Mouse (Mus musculus) c-Kit-negative CD71-positive TER-119-positive erythroid progenitor cells, embryonic 14.5 days (primary cell): ENCODE data around the gene S100a7a.

Experiments
- DNase-seq: peaks from one replicate; pipeline ENCODE4 v3.0.0-alpha.2; 2013; ENCODE audit warnings: low read depth, low spot score

S100a7a gene

DNA sequence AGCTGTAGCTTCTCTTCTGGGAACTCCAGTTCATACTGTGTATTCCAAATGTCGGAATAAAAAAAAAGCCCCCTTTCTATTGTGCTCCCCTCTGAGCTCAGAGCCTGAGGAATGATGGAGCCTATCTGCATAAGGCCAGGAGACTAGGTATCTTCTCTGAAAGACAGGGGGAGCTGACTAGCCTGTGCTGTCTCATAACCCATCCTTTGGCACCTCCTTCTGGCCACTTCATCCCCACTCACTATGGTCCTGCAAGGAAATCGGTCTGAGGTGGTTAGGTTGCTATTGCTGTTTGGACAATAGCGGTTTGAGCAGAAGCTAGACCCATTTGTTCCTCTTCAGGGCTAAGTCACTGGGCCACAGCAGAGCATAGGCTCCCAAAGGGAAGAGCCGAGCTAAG lies 26.0 kb upstream of the S100a7a start:
- DNase-seq: no peak

DNA sequence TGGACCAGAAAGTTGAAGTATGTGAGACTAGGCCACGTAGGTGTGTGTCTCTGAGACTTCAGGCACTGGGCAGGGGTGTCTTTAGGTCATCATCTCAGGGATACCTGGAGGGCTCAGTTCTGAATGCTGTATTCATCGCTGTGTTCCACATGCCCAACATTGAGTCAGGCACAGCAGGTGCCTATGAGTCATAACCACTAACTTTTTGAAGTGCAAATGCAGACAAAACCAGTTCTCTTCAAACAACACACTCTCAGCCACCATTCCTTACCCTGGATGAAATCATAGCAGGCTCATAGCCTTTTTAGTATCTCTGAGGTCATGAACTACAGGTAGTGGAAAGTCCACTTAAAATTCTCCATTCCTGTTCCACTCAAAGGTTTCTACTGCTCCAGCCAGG lies 24.5 kb upstream of the S100a7a start:
- no peak for DNase-seq

GRCm38 (mm10) chr3:90631984-90632383 lies 21.8 kb upstream of the S100a7a start:
- DNase-seq: no peak

DNA sequence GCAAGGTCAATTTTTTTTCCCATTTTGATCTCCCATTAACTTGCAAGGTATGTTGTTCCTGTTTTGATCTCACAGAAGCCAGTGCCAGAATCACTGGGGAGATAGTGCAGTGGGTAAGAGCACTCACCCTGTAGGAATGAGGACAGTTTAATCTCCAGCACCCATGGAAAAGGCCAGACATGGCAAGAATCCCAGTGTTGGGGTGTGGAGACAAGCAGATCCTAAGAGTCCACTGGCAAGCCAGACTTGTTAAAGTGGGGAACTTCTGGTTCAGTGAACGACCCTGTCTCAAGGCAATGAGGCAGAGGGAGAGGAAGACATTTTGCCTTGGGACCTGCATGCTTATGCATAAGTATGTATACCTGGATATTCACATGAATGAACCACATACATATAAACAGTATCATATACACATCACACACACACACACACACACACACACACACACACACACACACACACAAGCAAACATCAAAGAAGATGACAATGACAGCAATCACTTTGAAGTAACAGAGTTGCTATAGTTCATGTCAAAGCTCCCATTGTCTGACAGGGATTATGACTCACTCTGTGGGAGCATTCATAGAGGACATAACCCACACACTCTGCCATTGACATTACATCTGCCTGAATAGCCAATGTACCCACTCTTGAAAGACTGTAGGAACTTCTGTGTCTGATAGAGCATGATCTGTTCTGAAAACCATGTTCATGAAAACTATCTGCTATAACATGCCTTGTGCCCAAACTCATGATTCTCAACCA lies 15.1 kb upstream of the S100a7a start:
- no peak for DNase-seq

DNA sequence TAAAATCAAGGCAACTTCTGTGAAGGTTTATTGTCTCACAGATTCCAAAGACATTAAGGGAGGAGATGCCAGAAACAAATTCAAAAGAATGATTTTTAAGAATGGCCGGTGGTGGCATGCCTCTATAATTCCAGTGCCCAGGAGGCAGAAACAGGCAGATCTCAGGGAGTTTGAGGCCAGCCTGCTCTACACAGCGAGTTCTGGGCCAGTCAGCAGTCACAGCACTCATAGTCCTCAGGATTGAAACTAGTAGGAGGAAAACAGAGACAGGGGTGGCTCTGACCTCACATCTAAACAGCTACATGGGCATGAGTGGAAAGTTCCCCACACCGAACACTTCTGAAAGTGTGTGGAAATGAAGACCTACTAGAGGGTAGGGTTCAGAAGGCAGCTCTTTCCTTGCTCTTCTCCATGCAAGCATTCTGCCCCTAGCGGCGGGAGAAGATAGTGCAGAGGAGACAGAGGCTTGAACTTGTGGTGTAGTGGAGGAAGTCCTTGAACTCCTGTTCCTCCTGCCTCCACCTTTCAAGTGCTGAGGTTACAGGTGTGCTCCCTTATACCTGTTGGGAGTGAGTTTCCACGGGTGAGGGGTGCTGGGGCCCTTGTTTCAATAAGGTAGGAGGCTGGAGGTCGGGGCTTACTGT lies 14.2 kb upstream of the S100a7a start:
- DNase-seq: peak; percentile 29

DNA sequence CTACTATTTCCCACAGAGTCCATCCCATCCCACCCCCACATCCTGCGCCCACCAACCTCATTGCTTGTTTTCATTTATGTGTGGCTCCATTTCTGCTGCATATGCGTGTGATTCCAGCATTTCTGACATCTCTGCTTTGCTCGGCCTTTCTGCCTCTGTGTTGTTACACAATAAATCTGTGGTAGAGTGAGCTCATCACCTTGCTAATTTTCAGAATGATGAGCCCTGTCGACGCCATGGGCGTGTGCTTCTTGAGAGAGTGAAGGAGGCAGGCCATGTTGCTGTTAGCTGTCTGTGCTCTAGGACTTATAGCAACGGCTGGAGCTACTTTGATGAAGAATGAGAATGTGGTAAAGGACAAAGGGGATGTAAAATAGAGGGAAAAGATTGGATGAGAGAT lies 12.8 kb upstream of the S100a7a start:
- no peak for DNase-seq

GRCm38 (mm10) chr3:90644220-90644619 lies 9.6 kb upstream of the S100a7a start:
- no peak for DNase-seq

GRCm38 (mm10) chr3:90647291-90647690 lies 6.5 kb upstream of the S100a7a start:
- no peak for DNase-seq

DNA sequence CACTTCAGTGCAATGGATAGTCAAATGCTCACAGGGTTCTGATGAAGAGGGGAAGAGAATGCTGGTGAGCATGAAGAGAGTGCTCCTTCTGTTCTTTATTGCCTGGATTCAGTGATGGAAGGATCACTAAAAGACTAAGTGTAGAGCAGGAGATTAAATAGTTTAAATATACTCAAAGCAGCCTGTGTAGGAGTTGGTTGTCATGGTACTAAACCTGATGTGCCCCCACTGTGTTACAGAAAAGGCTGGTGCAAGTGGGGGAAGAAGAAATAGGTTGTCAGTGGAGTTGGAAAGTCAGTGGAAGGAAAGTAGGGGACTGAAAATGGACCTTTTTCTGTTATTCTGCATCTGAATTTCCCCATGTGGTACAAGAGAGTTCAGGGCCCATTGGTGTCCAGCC lies 4.8 kb upstream of the S100a7a start:
- no peak for DNase-seq

GRCm38 (mm10) chr3:90649832-90650231 lies 4.0 kb upstream of the S100a7a start:
- no peak for DNase-seq

- no peak for DNase-seq
Measured at GRCm38 (mm10) chr3:90652878-90653508, 824 bp upstream of the S100a7a start.

GRCm38 (mm10) chr3:90657405-90657804 lies 3.6 kb downstream of the S100a7a start:
- no peak for DNase-seq

- DNase-seq: no peak
Measured at GRCm38 (mm10) chr3:90659364-90660044, 5.7 kb downstream of the S100a7a start.

GRCm38 (mm10) chr3:90664219-90664618 lies 10.4 kb downstream of the S100a7a start:
- DNase-seq: no peak

DNA sequence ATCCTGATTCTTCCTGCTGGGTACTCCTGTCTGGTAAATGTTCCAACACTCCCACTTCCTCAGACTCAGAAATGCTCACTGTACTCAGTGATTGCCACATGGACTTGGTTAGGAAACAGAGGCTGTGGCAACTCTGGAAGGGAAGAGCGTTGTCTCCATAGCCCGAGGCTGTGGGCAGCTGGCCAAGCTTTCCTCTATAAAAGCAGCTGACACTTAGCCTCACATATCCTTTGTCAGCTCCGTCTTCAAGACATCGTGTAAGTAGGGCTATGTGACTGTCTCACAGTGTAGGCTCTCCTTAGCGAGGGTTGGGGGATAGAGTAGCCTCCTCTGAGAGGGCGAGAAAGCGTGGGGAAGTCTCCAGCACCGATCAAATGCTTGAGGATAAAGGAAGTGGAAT lies 15.0 kb downstream of the S100a7a start, which contains the start of gene S100a8:
S100a8 (plus strand) TSS at position 133 of the 400 bp plus-strand sequence.
- no peak for DNase-seq

GRCm38 (mm10) chr3:90678656-90679055 lies 24.8 kb downstream of the S100a7a start:
- DNase-seq: no peak

DNA sequence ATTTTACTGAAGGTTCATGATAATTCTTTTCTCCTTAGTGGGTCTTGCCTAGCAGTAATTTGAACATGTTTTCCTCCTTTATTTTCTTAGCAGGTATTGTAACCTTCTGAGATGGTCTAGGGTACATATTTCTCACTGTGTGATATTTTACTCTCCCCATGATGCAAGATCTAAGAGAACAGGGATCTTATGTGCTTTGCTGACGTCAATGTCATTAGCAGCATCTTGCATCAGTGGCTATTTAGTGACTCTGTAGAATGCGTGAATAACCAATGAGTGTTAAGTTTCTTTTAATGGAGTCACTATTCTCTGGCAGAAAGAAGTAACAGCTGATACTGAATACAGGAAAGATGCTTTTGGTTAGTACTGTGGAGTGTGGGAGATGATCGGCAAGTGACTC lies 30.1 kb downstream of the S100a7a start:
- DNase-seq: no peak

- DNase-seq: no peak
Measured at GRCm38 (mm10) chr3:90686835-90687234, 33.0 kb downstream of the S100a7a start.

DNA sequence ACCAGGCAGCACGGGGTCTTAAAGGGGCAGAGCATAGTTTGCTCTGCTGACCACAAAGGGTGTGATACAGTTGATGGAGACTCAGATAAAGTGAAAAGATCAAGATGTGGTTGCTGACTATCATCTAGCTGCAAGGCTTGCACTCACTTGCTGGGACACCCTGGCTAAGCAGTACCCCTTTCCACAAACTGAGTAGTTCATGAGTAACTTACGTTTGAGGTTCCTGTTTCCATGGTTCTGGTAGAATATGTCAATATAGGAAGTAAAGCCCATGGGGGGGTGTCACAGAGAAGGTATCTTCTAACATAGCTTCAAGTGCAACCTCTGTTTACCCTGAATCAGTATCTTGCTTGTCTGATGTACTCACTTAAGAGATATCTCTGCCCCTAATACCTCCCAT lies 39.7 kb downstream of the S100a7a start:
- DNase-seq: no peak

- DNase-seq: no peak
Measured at GRCm38 (mm10) chr3:90695613-90696012, 41.8 kb downstream of the S100a7a start, which contains the start of gene S100a9. TSS of gene S100a9 (minus strand) at chr3:90695721.

DNA sequence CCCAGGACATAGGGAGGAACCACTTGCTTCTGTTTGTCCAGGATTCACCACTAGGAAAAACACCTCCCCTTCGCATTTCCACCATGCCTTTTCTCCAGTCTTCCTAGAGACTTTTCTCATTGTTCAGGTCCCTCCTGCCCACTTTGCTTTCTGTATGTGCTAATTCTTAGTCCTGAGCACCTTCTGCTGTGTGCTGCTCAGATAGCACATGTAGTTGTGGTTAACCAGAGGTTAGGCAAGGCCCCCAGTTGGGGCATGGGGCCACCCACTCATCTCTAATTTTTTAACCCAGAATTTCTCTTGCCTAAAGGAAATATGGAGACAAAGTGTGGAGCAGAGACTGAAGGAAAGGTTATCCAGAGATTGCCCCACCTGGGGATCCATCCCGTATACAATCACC lies 48.4 kb downstream of the S100a7a start:
- no peak for DNase-seq
